Mouse (Mus musculus) gonadal fat pad, adult 2 months (tissue): ENCODE results near the gene Arhgef25. TPM values are rescaled to one million over a fixed set of nuclear protein-coding genes. Genes with fewer than 3 reads are reported as not detected.
"Not testable (repeated sequence)": the region's sequence is repeated elsewhere in the genome, so short reads cannot be mapped to it uniquely, and the experiment has no call there.

Source experiments
- DNase-seq: peaks from one replicate; pipeline ENCODE4 v3.0.0-alpha.2; 2012; ENCODE audit warnings: low read depth
- polyA plus RNA-seq: library from polyadenylated mRNA; depleted of rRNA; stranded (reverse); fragments of >200 nt; gene quantifications from 2 replicates; pipeline ENCODE4 v1.2.3, GENCODE M21; 2012

Arhgef25 gene
- polyA plus RNA-seq, 1 experiment = 29.6 TPM

DNA sequence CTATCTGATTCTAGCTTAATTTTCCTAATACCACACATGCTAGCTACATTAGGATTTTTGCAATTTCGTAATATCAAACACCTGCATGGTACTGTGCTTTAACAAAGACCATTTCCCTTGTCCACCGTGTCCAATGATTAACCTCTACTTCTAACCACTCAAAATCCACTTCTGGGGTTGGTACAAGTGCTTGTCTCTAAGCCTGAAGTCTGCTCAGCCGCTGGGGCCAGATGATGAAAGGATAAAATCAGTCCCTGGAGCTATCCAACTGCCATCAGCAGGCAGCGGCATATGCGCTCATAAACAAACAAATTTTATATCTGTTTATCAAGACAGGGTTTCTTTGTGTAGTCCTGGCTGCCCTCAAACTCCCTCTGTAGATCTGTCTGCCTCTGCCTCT is 14.7 kb upstream of the Arhgef25 start:
- no peak for DNase-seq

DNA sequence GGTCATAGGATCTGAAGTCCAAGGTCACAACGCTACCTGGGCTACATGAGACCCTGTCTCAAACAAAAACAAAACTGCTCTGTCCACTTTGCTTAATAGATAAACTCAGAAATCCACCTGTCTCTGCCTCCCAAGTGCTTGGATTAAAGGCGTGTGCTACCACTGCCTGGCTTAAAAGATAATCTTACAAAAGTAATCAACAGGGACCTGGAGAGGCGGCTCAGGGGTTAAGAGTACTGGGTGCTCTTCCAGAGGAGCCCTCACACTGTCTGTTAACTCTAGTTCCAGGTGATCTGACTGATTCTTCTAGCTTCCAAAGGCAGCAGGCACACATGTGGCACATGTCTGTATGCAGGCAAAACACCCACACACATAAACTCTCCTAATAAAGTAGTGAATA is 13.2 kb upstream of the Arhgef25 start:
- no peak for DNase-seq

DNA sequence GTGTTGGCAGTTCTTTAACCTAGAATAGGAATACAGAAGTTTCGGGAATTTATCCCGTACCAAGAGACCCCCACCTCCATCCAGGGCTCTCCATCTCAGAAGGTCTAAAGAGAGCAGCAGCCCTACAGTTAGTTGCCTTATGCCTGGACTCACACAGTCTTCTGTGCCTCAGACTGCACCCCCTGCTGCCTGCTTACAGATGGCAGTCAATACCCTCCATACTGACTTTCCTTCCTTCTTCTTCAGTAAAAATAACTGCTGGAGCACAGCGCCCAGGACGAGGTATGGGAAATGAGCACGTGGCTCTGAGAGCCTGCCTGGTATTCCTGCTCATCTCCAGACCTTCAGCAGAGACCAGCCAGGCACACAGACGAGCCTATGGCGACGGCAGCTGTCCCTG is 10.4 kb upstream of the Arhgef25 start:
- no peak for DNase-seq

DNA sequence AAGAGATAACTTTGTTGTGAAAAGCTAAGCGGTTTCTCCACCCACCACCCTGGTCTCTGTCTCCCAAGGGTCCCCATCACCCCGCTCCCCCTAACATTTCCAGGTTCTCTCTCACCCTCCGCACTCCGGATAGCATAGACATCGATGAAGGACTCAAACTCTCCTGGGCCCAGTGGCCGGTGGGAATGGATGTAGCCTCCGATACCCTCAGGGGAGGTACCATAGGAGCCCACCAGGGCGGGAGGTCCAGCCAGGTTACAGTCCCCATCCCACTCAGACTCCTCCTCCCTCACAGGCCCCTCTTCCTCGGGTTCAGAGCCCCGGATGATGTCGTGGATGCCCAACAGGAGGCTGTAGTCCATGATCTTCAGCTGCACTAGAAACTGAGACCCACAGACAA is 9.6 kb upstream of the Arhgef25 start:
- no peak for DNase-seq

DNA sequence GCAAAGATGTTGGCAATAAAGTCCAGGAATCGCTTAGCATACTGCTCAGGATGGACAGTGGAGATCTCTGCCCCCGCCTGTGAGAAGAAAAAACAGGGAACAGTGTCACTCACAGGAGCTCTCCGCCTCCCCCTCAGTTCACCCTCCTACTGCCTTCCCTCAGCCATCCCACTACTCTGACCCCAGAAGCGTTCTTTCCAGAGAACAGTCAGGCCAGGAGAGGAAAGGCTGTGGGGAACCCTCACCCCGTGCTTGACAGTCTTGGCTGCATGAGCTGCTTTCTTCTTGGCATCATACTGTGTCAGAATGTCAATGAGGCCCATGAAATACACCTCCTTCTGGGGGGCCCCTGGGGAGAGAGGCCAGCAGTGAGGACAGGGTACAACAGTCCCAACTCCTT is 9.2 kb upstream of the Arhgef25 start:
- DNase-seq = no peak

DNA sequence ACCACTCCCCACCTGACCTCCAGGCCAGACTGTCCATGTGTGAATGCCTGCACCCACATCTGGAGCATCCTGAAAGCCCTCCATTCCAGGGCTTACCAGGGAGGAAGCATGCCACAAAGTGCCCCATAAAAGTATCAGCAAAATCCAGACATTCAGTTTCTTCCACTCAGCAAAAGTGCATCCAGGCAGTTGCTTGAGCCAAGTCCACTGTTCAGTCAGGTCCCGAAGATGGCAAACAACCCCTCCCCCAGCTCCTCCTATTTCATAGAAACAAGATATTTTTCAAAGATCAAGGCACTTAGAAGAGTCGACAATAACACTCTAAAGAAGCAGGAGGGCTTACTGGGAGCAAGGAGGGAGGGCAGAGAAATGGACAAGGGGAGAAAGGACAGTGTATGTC is 8.6 kb upstream of the Arhgef25 start:
- no peak for DNase-seq

DNA sequence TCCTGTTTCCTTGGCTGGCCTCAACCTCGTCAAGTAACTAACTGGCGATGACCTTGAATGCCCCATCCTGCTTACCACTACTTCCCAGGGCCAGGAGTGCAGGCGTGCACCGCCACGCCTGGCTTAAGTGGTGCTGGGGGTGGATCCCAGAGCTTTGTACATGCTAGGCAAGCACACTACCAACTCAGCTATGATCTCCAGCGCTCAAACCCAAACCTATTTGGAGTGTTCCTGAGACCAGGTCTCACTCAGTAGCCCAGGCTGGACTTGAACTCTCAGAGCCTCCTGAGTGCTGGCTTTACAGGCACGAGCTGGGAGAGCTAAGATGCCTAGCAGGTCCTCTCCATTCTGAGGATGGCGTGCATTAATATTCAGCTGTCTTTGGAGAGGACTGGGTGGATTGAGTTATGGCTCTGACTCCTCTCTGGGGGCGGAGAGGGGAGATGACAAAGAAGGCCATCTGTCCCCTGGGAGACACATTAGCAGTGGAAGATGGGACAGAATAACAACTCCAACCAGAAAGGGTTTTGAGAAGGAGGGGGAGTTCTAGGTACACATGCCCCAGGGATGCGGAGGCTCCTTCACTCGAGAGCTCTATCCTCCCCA is 7.7 kb upstream of the Arhgef25 start:
- DNase-seq = no peak

DNA sequence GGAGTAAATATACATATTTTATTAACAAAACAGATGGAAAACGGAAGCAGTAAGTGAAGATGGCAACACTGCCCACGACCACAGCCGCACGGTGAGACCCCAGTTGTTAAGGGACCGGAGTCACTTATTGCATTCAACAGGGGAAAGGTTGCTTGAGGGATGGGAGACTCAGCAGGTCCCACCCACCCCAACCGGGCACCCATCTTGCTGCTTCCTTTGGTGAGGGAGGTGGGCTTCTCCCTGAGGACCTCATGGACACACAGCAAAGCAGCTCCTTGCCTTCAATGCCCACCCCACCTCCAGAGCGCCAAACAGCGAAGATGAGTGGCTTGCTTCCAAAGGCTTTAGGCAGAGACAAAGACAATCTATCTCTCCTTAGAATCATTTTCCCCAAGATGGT is 7.2 kb upstream of the Arhgef25 start:
- no peak for DNase-seq

DNA sequence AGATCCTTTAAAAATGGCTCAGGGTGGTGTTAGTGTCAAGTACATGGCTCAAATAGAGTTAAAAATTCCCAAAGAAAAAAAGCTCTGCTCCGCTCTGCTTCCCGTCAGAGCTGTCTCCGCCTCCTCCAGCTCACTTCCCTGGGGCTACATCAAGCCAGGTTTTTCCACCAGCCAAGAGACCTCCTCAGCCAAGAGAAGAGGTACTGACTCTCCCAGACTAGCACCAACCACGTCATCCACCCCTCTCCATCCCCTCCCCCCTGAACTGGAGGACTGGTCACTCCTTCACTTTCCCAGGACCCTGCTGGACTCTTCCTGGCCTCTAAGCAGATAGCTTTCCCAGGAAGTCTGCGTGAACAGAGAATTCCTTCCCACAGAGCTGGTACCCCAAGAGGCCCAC is 6.5 kb upstream of the Arhgef25 start:
- no peak for DNase-seq

DNA sequence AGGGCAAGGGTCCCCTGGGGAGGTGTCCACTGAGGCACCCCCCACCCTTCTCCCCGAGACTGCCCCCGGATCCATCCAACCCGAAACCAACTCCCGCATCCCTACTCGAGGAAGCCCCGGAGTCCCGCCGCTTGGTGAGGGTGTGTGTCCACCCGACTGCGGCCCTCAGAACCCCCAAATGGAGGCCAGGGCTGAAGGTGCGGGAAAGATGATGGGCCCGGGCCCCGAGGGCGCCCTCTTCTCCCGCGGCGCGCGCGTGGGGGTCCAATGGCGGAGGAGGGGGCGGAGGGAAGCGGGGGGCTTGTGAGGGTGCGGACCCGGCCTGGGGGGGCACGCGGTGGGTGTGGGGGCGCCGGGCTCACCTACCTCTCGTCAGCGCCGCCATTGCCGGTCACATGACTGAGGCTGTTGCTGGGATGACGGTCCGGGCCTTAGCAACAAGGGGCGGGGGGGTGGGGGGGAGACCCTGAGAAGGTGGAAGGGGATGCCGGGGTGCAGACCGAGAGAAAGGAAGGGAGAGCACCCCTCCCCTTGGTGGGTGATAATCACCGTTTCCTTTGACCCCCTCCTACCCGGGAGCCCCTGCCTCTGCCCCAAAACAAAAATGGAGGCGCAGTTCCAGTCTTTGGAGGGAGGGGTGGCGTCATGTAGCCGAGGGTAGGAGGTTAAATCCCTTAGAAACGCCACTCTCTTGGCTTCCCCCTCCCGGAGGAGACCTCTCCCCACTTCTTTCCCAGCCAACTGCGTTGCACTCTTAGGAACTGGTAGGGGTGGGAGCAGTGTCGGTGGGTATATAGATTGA is 5.6 kb upstream of the Arhgef25 start, which contains the start of gene Dtx3:
TSS of gene Dtx3 (minus strand) at position 401 of the 802 bp plus-strand sequence.
- DNase-seq = no peak

DNA sequence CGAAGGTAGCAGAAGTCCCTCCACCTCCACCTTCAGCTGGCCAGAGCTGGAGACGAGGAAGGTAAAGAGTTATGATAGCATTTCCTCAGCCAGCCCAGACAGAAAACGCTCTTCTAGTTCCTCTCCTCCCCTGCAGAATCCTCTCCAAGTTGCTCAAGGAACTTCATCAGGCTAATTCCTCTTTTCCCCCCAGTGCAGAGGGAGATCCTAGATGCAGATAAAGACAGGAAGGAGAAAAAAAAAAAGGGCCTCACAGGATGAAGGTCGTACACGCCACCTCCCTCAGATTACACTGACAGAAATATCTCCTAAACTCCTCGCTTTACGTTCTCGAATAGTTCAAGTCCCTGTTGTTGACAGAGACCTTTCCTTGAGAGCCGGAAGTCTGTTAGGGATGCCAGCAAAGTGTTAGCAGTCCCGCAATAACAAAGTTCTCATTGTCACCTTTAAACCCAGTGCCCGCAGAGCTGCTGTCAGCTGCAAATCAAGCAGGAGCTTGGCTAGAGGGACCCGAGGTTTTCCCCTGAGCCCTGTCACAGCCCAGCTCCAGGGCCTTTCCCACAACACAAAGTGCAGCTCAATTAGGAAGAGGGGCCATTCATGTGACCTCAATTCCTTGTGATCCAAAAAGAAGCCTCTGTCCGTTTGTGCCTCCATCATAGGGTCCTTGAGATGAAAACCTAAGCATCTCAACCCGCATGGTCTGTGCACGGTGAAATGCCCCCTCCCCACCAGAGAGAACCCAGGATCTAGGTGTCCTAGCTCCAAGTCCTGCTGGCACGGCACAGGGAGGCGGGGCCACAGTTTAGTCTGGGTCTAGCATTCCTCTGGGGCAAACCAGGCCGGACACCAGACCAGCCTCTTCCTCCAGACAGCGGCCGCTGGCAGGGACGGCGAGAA is 4.8 kb upstream of the Arhgef25 start:
- no peak for DNase-seq

DNA sequence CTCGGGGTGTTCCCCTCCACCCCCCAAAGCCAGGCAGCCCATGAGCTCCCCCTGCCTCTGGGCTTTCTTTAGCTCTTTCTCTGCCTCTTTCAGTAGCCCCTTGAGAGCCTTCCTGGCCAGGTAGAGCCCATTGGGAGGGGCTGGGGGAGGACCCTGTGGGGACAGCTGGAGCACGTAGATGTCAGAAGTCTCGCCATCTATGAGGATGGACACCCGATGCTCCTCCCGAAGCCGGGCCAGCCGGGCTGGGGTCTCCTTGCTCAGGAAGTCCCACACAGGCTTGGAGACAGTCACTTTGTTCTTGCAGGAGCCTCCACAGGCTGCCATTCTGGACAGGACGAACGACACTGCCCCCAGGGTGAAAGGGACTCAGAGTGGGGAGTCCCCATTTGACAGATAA is 3.1 kb upstream of the Arhgef25 start:
- DNase-seq = no peak

DNA sequence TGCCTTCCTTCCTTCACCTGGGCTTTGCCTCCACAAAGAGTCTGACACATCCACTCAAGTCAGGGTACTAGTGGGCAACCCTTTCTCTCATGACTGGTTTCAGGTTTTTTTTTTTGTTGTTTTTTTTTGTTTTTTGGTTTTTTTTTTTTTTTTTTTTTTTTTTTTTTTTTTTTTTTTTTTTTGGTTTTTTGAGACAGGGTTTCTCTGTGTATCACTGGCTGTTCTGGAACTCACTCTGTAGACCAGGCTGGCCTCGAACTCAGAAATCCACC is 2.1 kb upstream of the Arhgef25 start:
- DNase-seq = not testable (repeated sequence)

DNA sequence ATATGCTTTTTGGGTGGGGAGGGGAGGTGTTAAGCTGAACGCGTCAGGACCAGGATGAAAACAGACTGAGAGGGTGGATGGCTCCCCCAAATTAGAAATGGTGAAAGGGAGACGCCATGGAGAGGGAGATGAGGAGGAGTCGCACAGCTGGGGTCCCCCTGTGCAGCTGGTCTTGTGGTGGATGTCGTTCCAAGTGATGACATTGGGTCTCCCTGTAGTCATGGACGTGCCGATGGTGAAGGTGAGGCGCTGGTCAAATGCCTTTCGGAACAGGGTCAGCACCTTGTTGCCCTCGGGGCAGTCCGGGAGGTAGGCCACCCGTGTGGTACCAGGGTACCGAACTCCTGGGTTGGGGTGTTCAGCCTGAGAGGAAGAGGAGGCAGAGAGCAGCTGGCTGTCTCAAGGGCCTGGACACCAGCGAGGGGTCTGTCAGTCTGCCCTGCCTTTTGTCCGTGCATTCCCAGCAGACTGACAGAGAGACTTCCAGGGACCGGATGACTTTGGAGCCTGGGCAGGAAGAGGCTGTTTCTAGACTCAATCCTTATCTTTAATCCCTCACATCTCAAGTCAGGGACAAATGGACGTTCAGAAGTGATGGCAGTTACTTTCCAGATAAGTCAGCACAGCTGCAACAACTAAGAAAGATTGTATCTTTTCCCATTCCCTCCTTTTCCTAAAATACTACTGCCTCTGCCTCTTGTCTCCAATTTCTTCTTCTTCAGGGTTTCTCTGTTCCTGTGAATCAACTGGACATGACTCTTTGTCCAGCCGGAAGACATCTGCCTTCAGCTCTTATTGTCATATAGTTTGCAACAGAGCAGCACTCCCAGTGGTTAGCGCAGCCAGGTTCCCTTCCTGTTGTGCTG is 1.5 kb upstream of the Arhgef25 start:
- DNase-seq = no peak

DNA sequence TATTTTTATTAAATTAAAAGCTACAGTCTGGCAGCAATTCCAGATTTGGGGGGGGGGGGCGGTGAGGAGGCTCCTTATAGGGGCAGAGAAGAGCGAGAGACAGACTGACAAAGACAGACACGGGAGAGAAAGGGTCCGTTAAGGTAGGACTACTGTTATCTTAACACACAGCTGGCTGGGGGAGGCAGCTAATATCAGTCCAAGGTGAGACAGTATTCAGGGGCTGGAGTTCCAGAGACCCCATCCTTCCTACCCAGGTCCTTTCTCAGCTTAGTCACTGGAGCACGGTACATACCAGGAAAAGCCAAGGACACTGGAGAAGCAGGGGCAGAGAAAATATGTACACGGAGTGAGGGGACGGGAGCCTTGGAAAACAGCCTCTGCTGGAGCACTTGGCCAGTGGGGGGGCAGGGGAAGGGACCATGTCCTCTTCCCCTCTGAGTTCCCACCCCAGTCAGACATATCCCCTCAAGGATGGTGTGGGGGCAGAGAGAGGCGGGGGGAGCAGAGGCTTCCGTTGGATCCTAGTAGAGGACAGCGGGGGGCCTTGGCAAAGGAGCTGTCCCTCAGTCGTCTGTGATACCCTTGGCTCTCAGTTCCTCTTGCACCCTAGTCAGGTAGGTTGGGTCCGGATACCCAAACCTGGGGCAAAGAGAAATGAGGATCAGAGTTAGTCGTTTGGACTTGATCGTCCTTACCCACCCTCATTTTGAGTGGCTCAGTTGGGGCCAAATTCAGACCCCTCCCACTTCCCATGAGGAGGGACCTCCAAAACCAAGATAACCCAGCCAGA is 711 bp upstream of the Arhgef25 start:
- no peak for DNase-seq

DNA sequence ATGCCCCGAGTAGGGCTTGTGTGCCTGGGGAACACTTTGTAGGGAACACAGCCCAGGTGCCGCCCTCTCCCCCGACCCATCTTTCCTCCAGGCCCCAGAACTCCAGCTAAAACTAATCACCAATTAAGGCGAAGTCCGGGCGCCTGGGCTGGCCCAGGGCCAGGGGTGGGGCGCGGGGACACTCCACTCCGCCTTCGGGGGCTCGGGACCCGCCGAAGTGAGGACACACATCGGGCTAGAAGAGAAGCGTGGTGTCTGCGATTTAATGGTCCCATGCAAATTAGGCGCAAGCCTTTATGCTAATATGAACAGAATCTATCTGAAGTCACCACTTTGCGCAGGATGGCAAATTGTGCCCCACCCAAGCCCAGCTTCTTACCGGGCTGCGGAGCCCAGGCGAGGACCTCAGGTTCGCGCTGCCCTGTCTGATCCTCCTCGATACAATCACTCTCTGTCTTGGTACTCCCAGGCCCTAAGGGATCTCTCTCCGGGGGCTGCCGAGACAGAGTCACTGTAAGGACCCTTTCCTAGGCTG is 700 bp downstream of the Arhgef25 start:
- DNase-seq = no peak

DNA sequence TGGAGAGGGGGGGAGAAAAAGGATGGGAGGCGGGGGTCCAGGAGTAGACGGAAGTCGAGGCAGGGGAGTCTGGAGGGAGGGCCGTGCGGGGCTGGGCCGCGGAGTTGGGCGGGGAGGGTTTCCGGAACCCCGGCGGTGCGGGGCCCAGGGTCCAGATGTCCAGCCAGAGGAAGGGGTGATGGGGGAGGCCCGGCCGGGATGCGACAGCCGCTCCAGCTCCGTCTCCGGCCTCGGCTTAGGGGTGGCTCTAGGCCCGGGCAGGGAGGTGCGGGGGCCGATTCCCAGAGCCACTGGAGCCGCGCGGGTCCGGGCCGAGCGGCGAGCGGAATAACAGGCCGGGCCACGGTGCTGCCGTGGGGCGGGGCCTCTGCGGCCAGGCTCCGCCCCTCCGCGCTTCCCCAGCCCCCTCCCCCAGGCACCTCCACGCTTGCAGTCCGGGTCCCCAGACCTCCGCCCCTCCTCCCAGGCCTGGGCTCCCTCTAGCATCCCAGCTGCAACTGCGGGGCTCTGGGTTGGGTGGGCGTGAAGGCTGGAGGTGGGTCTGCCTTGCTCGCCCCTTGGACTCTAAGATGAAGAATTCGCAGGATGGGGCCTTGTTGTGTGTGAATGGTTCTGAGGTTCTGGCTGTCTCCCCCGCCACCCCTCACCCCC is 1.3 kb downstream of the Arhgef25 start:
- DNase-seq = no peak

DNA sequence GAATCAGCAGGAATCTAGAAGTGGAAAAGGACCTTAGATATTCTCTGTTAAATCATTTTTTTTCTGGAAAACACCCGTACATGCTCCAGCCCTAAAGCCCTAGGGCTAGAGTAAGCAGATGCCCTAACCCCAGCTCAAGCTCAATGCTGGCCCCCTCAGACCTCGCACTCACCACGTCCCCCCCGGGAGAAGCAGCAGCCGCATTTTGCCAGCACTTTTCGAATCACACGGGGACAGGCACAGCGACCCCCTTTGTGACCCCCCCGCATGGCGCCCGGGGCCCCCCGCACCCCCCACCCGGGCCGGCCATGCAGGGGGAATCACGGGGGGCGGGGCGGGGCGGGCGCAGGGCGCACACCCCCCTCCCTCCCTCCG is 1.8 kb downstream of the Arhgef25 start:
- no peak for DNase-seq

DNA sequence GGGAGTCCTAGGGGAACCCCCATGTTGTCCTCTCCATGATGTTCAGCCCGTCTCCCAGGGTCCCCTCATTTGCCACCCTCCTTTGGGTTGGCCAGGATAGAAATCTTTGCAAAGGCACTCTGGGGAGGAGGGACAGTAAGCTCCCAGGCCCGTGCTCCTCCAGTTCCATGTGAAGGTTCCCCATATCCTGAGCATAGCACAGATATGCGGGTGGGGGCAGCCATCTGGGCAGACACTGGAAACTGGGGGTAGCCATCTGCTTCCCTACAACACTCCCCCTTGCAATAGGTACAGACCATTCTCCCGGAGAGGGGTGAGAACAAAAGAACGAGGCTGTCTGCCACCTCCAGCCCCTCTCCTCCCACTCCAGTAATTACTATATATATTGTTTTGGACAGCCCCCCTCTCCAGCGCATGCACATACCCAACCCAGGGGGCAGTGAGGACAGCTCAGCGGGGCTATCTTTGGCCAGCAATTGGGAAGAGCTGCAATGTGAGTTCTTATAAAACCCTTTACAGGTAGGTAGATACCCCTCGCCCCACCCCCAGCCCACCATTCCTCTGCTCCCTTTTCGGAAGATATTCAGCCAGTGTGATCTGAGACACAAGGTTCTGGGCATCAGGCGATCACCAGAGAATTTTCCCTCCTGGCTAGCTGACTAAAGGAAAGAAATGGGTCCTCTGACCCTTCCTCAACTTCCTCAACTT is 2.4 kb downstream of the Arhgef25 start:
- DNase-seq = no peak

DNA sequence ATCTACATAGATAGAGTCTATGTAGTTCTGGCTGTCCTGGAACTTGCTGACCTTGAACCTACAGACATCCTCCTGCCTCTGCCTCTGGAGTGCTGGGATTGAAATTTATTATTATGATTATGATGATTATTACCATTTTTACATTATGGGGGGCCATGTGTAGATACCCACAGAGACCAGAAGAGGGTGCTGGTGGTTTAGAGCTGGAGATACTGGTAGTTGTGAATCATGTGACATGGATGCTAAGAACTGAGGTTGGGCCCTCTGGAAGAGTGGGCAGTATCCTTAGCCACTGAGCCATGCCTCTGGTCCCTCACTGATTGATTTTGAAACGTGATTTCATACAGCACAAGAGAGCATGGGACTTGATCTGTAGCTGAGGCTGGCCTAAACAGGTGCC is 3.4 kb downstream of the Arhgef25 start:
- no peak for DNase-seq
